Mouse (Mus musculus): Measurements from ENCODE around the gene Tas1r3. TPM values are rescaled to one million over a fixed set of nuclear protein-coding genes. Genes with fewer than 3 reads are reported as not detected.
A peak's percentile ranks its signal among the peaks of the same experiment; 100 is the strongest.

Gene Tas1r3
- total and polyA plus RNA-seq, 3 experiments: 0.62 to 54.9 (median 1.1) TPM

- Histone ChIP-seq H3K9ac (ENCODE audit: control insufficient read depth, low read depth, low read length, poor library complexity, severe bottlenecking) (no peak overlapping the region), H3K4me1 (ENCODE audit: control insufficient read depth in 1 of 2, insufficient read depth in 2 of 2, low read length in 2 of 2) (peaks cover 4 to 5% of the 10 kb centered on the region in 2 experiments), H3K4me3 (ENCODE audit: control insufficient read depth in 1 of 2, insufficient read depth in 1 of 2, low read depth in 2 of 2, low read length in 2 of 2) (no peak overlapping the region), H3K9me3 (replicated peaks; ENCODE audit: insufficient read depth, low read length) (no peaks in the 10 kb centered on the region), H3K27me3 (ENCODE audit: control insufficient read depth in 1 of 2, insufficient read depth in 2 of 2, low read length in 2 of 2) (no peaks in the 10 kb centered on the region), H3K79me2 (ENCODE audit: control insufficient read depth, insufficient read depth, low read length, poor library complexity) (peaks cover 5% of the 10 kb centered on the region; the same call in 1 of the 2 replicates), H3K36me3 (ENCODE audit: control insufficient read depth in 1 of 2, insufficient read depth in 2 of 2, low read length in 2 of 2) (peaks cover 2 to 4% of the 10 kb centered on the region in 2 experiments; a peak in 2 of 4 replicates), H3K27ac (ENCODE audit: control insufficient read depth, low read depth, low read length) (no peak overlapping the region)
- TF ChIP-seq JUND (IDR thresholded peaks at IDR 0.05; ENCODE audit: low read depth, low read length) (no peak), ZMIZ1 (IDR thresholded peaks at IDR 0.05; ENCODE audit: low read depth, low read length) (no peak), TBP (IDR thresholded peaks at IDR 0.05; ENCODE audit: low read depth, low read length) (no peak), POLR2AphosphoS5 (IDR thresholded peaks at IDR 0.05; ENCODE audit: borderline replicate concordance, low read depth, low read length) (no peak), MAZ (IDR thresholded peaks at IDR 0.05; ENCODE audit: low read depth, low read length) (no peak), TAL1 (IDR thresholded peaks at IDR 0.05; ENCODE audit: low read length) (no peak), NELFE (IDR thresholded peaks at IDR 0.05; ENCODE audit: low read depth, low read length) (no peak), EP300 (IDR thresholded peaks at IDR 0.05; ENCODE audit: low read depth in 1 of 2, low read length in 2 of 2) (peak; percentile 43 to 75; a peak in 3 of 4 replicates), CHD2 (IDR thresholded peaks at IDR 0.05; ENCODE audit: low read length) (no peak), USF2 (IDR thresholded peaks at IDR 0.05; ENCODE audit: borderline replicate concordance in 1 of 2, insufficient read depth in 1 of 2, low read depth in 1 of 2, low read length in 2 of 2) (no peak), CTCF (IDR thresholded peaks at IDR 0.05 in 2 of 3, conservative IDR thresholded peaks at IDR 0.05 in 1 of 3; ENCODE audit: control insufficient read depth in 1 of 3, insufficient read depth in 1 of 3, low read depth in 2 of 3, low read length in 3 of 3, poor library complexity in 1 of 3, severe bottlenecking in 1 of 3) (no peak), GABPA (IDR thresholded peaks at IDR 0.05; ENCODE audit: low read depth, low read length) (no peak), MEF2A (IDR thresholded peaks at IDR 0.05; ENCODE audit: extremely low read depth, insufficient replicate concordance, low read depth, low read length, poor library complexity, severe bottlenecking) (no peak), MXI1 (IDR thresholded peaks at IDR 0.05; ENCODE audit: low read depth, low read length) (no peak), MYB (IDR thresholded peaks at IDR 0.05; ENCODE audit: low read depth, low read length) (peak; percentile 40; the same call in 1 of the 2 replicates), MAX (IDR thresholded peaks at IDR 0.05; ENCODE audit: low read length) (no peak), RAD21 (IDR thresholded peaks at IDR 0.05; ENCODE audit: low read depth, low read length) (no peak), POLR2A (IDR thresholded peaks at IDR 0.05; ENCODE audit: control insufficient read depth in 1 of 2, insufficient read depth in 1 of 2, low read depth in 1 of 2, low read length in 2 of 2, poor library complexity in 1 of 2) (no peak), MAFK (IDR thresholded peaks at IDR 0.05; ENCODE audit: borderline replicate concordance, low read depth, low read length) (no peak; the same call in 1 of the 2 replicates), RCOR1 (IDR thresholded peaks at IDR 0.05; ENCODE audit: low read depth, low read length) (0 out of 2 replicates have a peak, but pooled peaks have one; percentile 15), HCFC1 (IDR thresholded peaks at IDR 0.05; ENCODE audit: low read depth, low read length) (no peak), ZKSCAN1 (IDR thresholded peaks at IDR 0.05; ENCODE audit: low read depth, low read length) (no peak), BHLHE40 (IDR thresholded peaks at IDR 0.05; ENCODE audit: borderline replicate concordance, low read depth, low read length) (no peak), ZNF384 (IDR thresholded peaks at IDR 0.05; ENCODE audit: low read depth, low read length) (no peak), SIN3A (IDR thresholded peaks at IDR 0.05; ENCODE audit: low read length) (peak; percentile 64), USF1 (IDR thresholded peaks at IDR 0.05; ENCODE audit: low read depth, low read length) (no peak), E2F4 (IDR thresholded peaks at IDR 0.05; ENCODE audit: borderline replicate concordance, low read depth, low read length) (no peak), KAT2A (conservative IDR thresholded peaks at IDR 0.05; ENCODE audit: low read depth, low read length) (no peak), TCF12 (IDR thresholded peaks at IDR 0.05; ENCODE audit: low read depth, low read length) (peak; percentile 64; the same call in 1 of the 2 replicates), ZC3H11A (IDR thresholded peaks at IDR 0.05; ENCODE audit: low read depth, low read length) (no peak), CHD1 (IDR thresholded peaks at IDR 0.05; ENCODE audit: low read depth, low read length) (no peak), NRF1 (IDR thresholded peaks at IDR 0.05; ENCODE audit: insufficient read depth, low read depth, low read length, poor library complexity, severe bottlenecking) (no peak), ETS1 (IDR thresholded peaks at IDR 0.05; ENCODE audit: low read depth, low read length) (0 out of 2 replicates have a peak, but pooled peaks have one; percentile 47), GATA1 (IDR thresholded peaks at IDR 0.05; ENCODE audit: low read depth, low read length) (peak; percentile 55; the same call in 1 of the 2 replicates), UBTF (IDR thresholded peaks at IDR 0.05; ENCODE audit: borderline replicate concordance, insufficient read depth, low read depth, low read length) (no peak), SMC3 (IDR thresholded peaks at IDR 0.05; ENCODE audit: low read depth, low read length) (no peak)
- no peak for DNase-seq (ENCODE audit: low read depth, low spot score)
These were observed 6.3 kb downstream of the Tas1r3 start for GRCm38 (mm10) chr4:155856881-155857280.

Measured in MEL (cell line).